Mouse (Mus musculus) MEL (cell line): Measurements from ENCODE around the gene Atpaf1. TPM values are rescaled to one million over a fixed set of nuclear protein-coding genes. Genes with fewer than 3 reads are reported as not detected.

ENCODE experiments used
- DNase-seq: peaks from one replicate; pipeline ENCODE4 v3.0.0; 2011; ENCODE audit warnings: low read depth, low spot score
- H3K27ac ChIP-seq: 2 replicates; pipeline ENCODE4 v1.5.1; 2012; ENCODE audit warnings: low read depth, mild to moderate bottlenecking, control low read depth, low read length, moderate library complexity; ENCODE audit not compliant: control insufficient read depth
- H3K27me3 ChIP-seq, 2 experiments: fragments of 150-350 bp in 1 of 2; sonication (generic) in 1 of 2; 2 replicates each; pipeline ENCODE4 v1.6.1; 2012; ENCODE audit warnings: low read length in 2 of 2, mild to moderate bottlenecking in 2 of 2, improper control_type of control experiment in 1 of 2, moderate library complexity in 1 of 2; ENCODE audit not compliant: insufficient read depth in 2 of 2, control insufficient read depth in 1 of 2
- H3K36me3 ChIP-seq, 2 experiments: 2 replicates each; pipeline ENCODE4 v1.6.1; 2012 to 2014; ENCODE audit warnings: low read length in 2 of 2, improper control_type of control experiment in 1 of 2, inconsistent platforms in 1 of 2, mild to moderate bottlenecking in 1 of 2; ENCODE audit not compliant: insufficient read depth in 2 of 2, control insufficient read depth in 1 of 2
- H3K4me1 ChIP-seq, 2 experiments: fragments of 150-350 bp in 1 of 2; sonication (generic) in 1 of 2; 2 replicates each; pipeline ENCODE4 v1.6.1; 2012; ENCODE audit warnings: low read length in 2 of 2, improper control_type of control experiment in 1 of 2, mild to moderate bottlenecking in 1 of 2; ENCODE audit not compliant: insufficient read depth in 2 of 2, control insufficient read depth in 1 of 2
- H3K4me3 ChIP-seq, 2 experiments: fragments of 150-350 bp in 1 of 2; sonication (generic) in 1 of 2; 2 replicates each; pipeline ENCODE4 v1.5.1; 2012; ENCODE audit warnings: low read depth in 2 of 2, low read length in 2 of 2, mild to moderate bottlenecking in 2 of 2, moderate library complexity in 2 of 2, control low read depth in 1 of 2, improper control_type of control experiment in 1 of 2; ENCODE audit not compliant: control insufficient read depth in 1 of 2, insufficient read depth in 1 of 2
- H3K79me2 ChIP-seq: 2 replicates; pipeline ENCODE4 v1.6.1; 2012; ENCODE audit warnings: mild to moderate bottlenecking, low read length, moderate library complexity; ENCODE audit not compliant: control insufficient read depth, poor library complexity, insufficient read depth
- H3K9ac ChIP-seq: 2 replicates; pipeline ENCODE4 v1.6.1; 2012; ENCODE audit warnings: low read depth, mild to moderate bottlenecking, control low read depth, low read length, moderate library complexity; ENCODE audit not compliant: control insufficient read depth, poor library complexity, severe bottlenecking
- H3K9me3 ChIP-seq: fragments of 150-350 bp; sonication (generic); replicated peaks from 2 replicates; pipeline ENCODE4 v1.6.1; 2012; ENCODE audit warnings: mild to moderate bottlenecking, low read length, improper control_type of control experiment, moderate library complexity; ENCODE audit not compliant: insufficient read depth
- BHLHE40 ChIP-seq: IDR thresholded peaks from 2 replicates; pipeline ENCODE4 v1.6.1; 2012; ENCODE audit warnings: low read depth, mild to moderate bottlenecking, inconsistent platforms, low read length, improper control_type of control experiment, borderline replicate concordance
- CHD2 ChIP-seq: IDR thresholded peaks from 2 replicates; pipeline ENCODE4 v1.6.1; 2011; ENCODE audit warnings: low read length, improper control_type of control experiment
- CTCF ChIP-seq, 3 experiments: IDR thresholded peaks in 2 of 3; conservative IDR thresholded peaks in 1 of 3; 2 replicates each; pipeline ENCODE4 v1.5.1; 2011 to 2012; ENCODE audit warnings: low read length in 3 of 3, low read depth in 2 of 3, mild to moderate bottlenecking in 2 of 3, improper control_type of control experiment in 1 of 3, inconsistent platforms in 1 of 3, mixed read lengths in 1 of 3, moderate library complexity in 1 of 3; ENCODE audit not compliant: control insufficient read depth in 1 of 3, insufficient read depth in 1 of 3, poor library complexity in 1 of 3, severe bottlenecking in 1 of 3
- ELF1 ChIP-seq: IDR thresholded peaks from 2 replicates; pipeline ENCODE4 v1.6.1; 2014; ENCODE audit warnings: low read depth, mild to moderate bottlenecking, inconsistent platforms, low read length, improper control_type of control experiment, moderate library complexity
- EP300 ChIP-seq, 2 experiments: IDR thresholded peaks; 2 replicates each; pipeline ENCODE4 v1.6.1; 2011; ENCODE audit warnings: improper control_type of control experiment in 2 of 2, low read length in 2 of 2, low read depth in 1 of 2, mild to moderate bottlenecking in 1 of 2
- ETS1 ChIP-seq: IDR thresholded peaks from 2 replicates; pipeline ENCODE4 v1.6.1; 2012; ENCODE audit warnings: low read depth, mild to moderate bottlenecking, inconsistent platforms, low read length, improper control_type of control experiment, moderate library complexity
- GABPA ChIP-seq: IDR thresholded peaks from 2 replicates; pipeline ENCODE4 v1.6.1; 2012; ENCODE audit warnings: low read depth, mild to moderate bottlenecking, inconsistent platforms, low read length, improper control_type of control experiment, moderate library complexity
- GATA1 ChIP-seq: IDR thresholded peaks from 2 replicates; pipeline ENCODE4 v1.6.1; 2011; ENCODE audit warnings: low read depth, low read length, improper control_type of control experiment
- HCFC1 ChIP-seq: IDR thresholded peaks from 2 replicates; pipeline ENCODE4 v1.6.1; 2012; ENCODE audit warnings: low read depth, mild to moderate bottlenecking, inconsistent platforms, low read length, improper control_type of control experiment, moderate library complexity
- JUND ChIP-seq: IDR thresholded peaks from 2 replicates; pipeline ENCODE4 v1.6.1; 2011; ENCODE audit warnings: low read depth, mild to moderate bottlenecking, improper control_type of control experiment, low read length
- KAT2A ChIP-seq: conservative IDR thresholded peaks from 2 replicates; pipeline ENCODE4 v1.6.1; 2012; ENCODE audit warnings: low read depth, low read length, improper control_type of control experiment, inconsistent platforms
- MAFK ChIP-seq: IDR thresholded peaks from 2 replicates; pipeline ENCODE4 v1.6.1; 2011; ENCODE audit warnings: low read depth, mild to moderate bottlenecking, low read length, improper control_type of control experiment, borderline replicate concordance
- MAX ChIP-seq: IDR thresholded peaks from 2 replicates; pipeline ENCODE4 v1.6.1; 2011; ENCODE audit warnings: low read length, improper control_type of control experiment
- MAZ ChIP-seq: IDR thresholded peaks from 2 replicates; pipeline ENCODE4 v1.6.1; 2012; ENCODE audit warnings: low read depth, mild to moderate bottlenecking, inconsistent platforms, low read length, improper control_type of control experiment
- MXI1 ChIP-seq: IDR thresholded peaks from 2 replicates; pipeline ENCODE4 v1.6.1; 2011; ENCODE audit warnings: mild to moderate bottlenecking, low read depth, low read length, improper control_type of control experiment
- MYB ChIP-seq: IDR thresholded peaks from 2 replicates; pipeline ENCODE4 v1.6.1; 2011; ENCODE audit warnings: mild to moderate bottlenecking, low read depth, low read length, improper control_type of control experiment
- MYC ChIP-seq: IDR thresholded peaks from 2 replicates; pipeline ENCODE4 v1.6.1; 2011; ENCODE audit warnings: low read depth, mild to moderate bottlenecking, low read length, improper control_type of control experiment, moderate library complexity
- NELFE ChIP-seq: IDR thresholded peaks from 2 replicates; pipeline ENCODE4 v1.6.1; 2011; ENCODE audit warnings: low read depth, low read length, improper control_type of control experiment
- POLR2AphosphoS2 ChIP-seq: IDR thresholded peaks from 2 replicates; pipeline ENCODE4 v1.6.1; 2011; ENCODE audit warnings: low read length, improper control_type of control experiment
- RCOR1 ChIP-seq: IDR thresholded peaks from 2 replicates; pipeline ENCODE4 v1.6.1; 2012; ENCODE audit warnings: low read depth, mild to moderate bottlenecking, inconsistent platforms, low read length, improper control_type of control experiment
- SIN3A ChIP-seq: IDR thresholded peaks from 2 replicates; pipeline ENCODE4 v1.6.1; 2012; ENCODE audit warnings: low read length, improper control_type of control experiment, inconsistent platforms
- SMC3 ChIP-seq: IDR thresholded peaks from 2 replicates; pipeline ENCODE4 v1.6.1; 2011; ENCODE audit warnings: low read depth, low read length, improper control_type of control experiment
- TAL1 ChIP-seq: IDR thresholded peaks from 2 replicates; pipeline ENCODE4 v1.6.1; 2012; ENCODE audit warnings: mild to moderate bottlenecking, inconsistent platforms, low read length, moderate library complexity, mixed read lengths
- TBP ChIP-seq: IDR thresholded peaks from 2 replicates; pipeline ENCODE4 v1.8.0; 2011; ENCODE audit warnings: low read depth, low read length, improper control_type of control experiment
- TCF12 ChIP-seq: IDR thresholded peaks from 2 replicates; pipeline ENCODE4 v1.6.1; 2014; ENCODE audit warnings: low read depth, mild to moderate bottlenecking, inconsistent platforms, low read length, improper control_type of control experiment, moderate library complexity
- UBTF ChIP-seq: IDR thresholded peaks from 2 replicates; pipeline ENCODE4 v1.6.1; 2012; ENCODE audit warnings: low read depth, mild to moderate bottlenecking, inconsistent platforms, low read length, improper control_type of control experiment, moderate library complexity, borderline replicate concordance; ENCODE audit not compliant: insufficient read depth
- ZNF384 ChIP-seq: IDR thresholded peaks from 2 replicates; pipeline ENCODE4 v1.6.1; 2012; ENCODE audit warnings: low read depth, mild to moderate bottlenecking, inconsistent platforms, low read length, improper control_type of control experiment
- polyA plus RNA-seq, 2 experiments: library from polyadenylated mRNA; stranded (reverse) in 1 of 2; unstranded in 1 of 2; fragments of >175 nt in 1 of 2; fragments of >200 nt in 1 of 2; gene quantifications; 2 replicates each; pipeline versions ENCODE4 v1.2.1 to v1.2.4; 2012; ENCODE audit warnings: low replicate concordance in 2 of 2, low read depth in 1 of 2; ENCODE audit not compliant: insufficient read length in 2 of 2, insufficient read depth in 1 of 2, missing spikeins in 1 of 2
- total RNA-seq: library from RNA; depleted of rRNA; stranded (reverse); fragments of 300-350 nt; gene quantifications from 2 replicates; pipeline ENCODE4 v1.2.3, GENCODE M21; 2012

Atpaf1 gene
- total and polyA plus RNA-seq, 3 experiments: 23.4 to 24.5 TPM; not detected in 1

GRCm38 (mm10) chr4:115848990-115849677, 64.5 kb downstream of the Atpaf1 start:
- Histone ChIP-seq H3K4me1 (peaks cover 29 to 40% of the 10 kb centered on the region in 2 experiments), H3K36me3 (peaks cover 6 to 41% of the 10 kb centered on the region in 2 experiments), H3K9ac (peak overlapping the region; percentile 20), H3K4me3 (no peak overlapping the region), H3K79me2 (no peaks in the 10 kb centered on the region), H3K27ac (peak overlapping the region; percentile 98), H3K27me3 (no peaks in the 10 kb centered on the region), H3K9me3 (no peaks in the 10 kb centered on the region)
- peak; percentile 86 for DNase-seq
- TF ChIP-seq JUND (peak; percentile 58; the same call in 1 of the 2 replicates), NELFE (no peak), ETS1 (peak; percentile 99), SIN3A (peak; percentile 91), EP300 (IDR thresholded peaks at IDR 0.05; ENCODE audit: low read depth in 1 of 2, low read length in 2 of 2) (peak; percentile 97 to 99), CHD2 (peak; percentile 14; the same call in 1 of the 2 replicates), GATA1 (peak; percentile 98), SMC3 (no peak), KAT2A (peak; percentile 43; the same call in 1 of the 2 replicates), RCOR1 (peak; percentile 91), GABPA (no peak), HCFC1 (0 out of 2 replicates have a peak, but pooled peaks have one; percentile 47), TBP (0 out of 2 replicates have a peak, but pooled peaks have one; percentile 27), TCF12 (peak; percentile 100), MAX (peak; percentile 72), MAFK (peak; percentile 71; the same call in 1 of the 2 replicates), UBTF (no peak), POLR2AphosphoS2 (no peak; the same call in 1 of the 2 replicates), TAL1 (peak; percentile 100), BHLHE40 (peak; percentile 57; the same call in 1 of the 2 replicates), MYC (peak; percentile 85), MYB (peak; percentile 73; the same call in 1 of the 2 replicates), MAZ (peak; percentile 81; the same call in 1 of the 2 replicates), ELF1 (0 out of 2 replicates have a peak, but pooled peaks have one; percentile 30), ZNF384 (0 out of 2 replicates have a peak, but pooled peaks have one; percentile 3), CTCF (IDR thresholded peaks at IDR 0.05 in 2 of 3, conservative IDR thresholded peaks at IDR 0.05 in 1 of 3; ENCODE audit: control insufficient read depth in 1 of 3, insufficient read depth in 1 of 3, low read depth in 2 of 3, low read length in 3 of 3, poor library complexity in 1 of 3, severe bottlenecking in 1 of 3) (no peak), MXI1 (peak; percentile 64)
- TF ChIP-seq, all 39 proteins: peak for 21
